Mouse (Mus musculus): ENCODE measurements around the gene Adcy1.

DNA sequence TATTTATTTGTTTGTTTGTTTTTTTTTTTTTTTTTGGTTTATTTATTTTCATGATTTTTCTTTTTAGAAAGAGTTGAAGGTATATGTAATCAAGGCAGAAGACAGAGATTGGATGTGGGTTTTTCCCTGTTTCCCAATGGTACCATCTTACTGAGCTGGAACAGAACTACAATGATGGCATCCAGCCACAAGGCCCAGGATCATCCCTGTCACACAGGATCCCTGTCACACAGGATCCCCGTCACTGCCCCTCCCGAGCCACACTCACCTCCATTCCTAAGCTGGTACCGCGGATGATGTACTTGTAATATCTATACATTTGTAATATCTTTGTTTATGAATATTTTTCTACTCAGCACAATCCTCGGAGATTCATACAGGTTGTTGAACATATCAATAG, 27.8 kb downstream of the Adcy1 start:
- TF ChIP-seq CTCF (IDR thresholded peaks at IDR 0.05; ENCODE audit: low read depth, low read length) (no peak), POLR2A (IDR thresholded peaks at IDR 0.05; ENCODE audit: extremely low read depth, insufficient read depth, low read length) (no peak)

Data from liver, adult 2 months (tissue).